ENCODE assay signal across 8 mouse cellular contexts in genomic region chr12:110373408-110374065, GRCm38 (mm10).
DNase-seq lines count a peak whose midpoint lies in the region; ATAC-seq and TF ChIP-seq lines count a peak whose summit lies in the region.

No protein-coding gene starts in this region.

- no peak overlapping the region for H3K9ac ChIP-seq in embryonic facial prominence, embryonic 15.5 days
- H3K9ac ChIP-seq in kidney, embryonic 14.5 days (ENCODE audit: low read depth, low read length) = no peak overlapping the region
- H3K9ac ChIP-seq in limb, embryonic 14.5 days (ENCODE audit: low read depth, low read length, severe bottlenecking) = no peak overlapping the region

- peak; percentile 68 for DNase-seq in 416B (ENCODE audit: low read depth)
- DNase-seq in heart, embryonic 10.5 days (ENCODE audit: low spot score) = peak; percentile 83
- peak; percentile 79 for DNase-seq in limb, embryonic 14.5 days (ENCODE audit: low spot score)
- DNase-seq in splenic B cell, adult 2 months (ENCODE audit: low read depth, low spot score) = peak; percentile 83

- H3K9me3 ChIP-seq in embryonic facial prominence, embryonic 15.5 days (replicated peaks) = no peaks in the 10 kb centered on the region
- no peaks in the 10 kb centered on the region for H3K9me3 ChIP-seq in heart, embryonic 10.5 days
- H3K9me3 ChIP-seq in kidney, embryonic 14.5 days (ENCODE audit: control insufficient read depth, low read length) = no peaks in the 10 kb centered on the region
- H3K9me3 ChIP-seq in limb, embryonic 14.5 days (ENCODE audit: control insufficient read depth, low read length) = no peaks in the 10 kb centered on the region

- TF ChIP-seq POLR2A in bone marrow, adult 2 months (IDR thresholded peaks at IDR 0.05; ENCODE audit: borderline replicate concordance, control insufficient read depth, low read depth, low read length) = no peak
- no peak for TF ChIP-seq POLR2A in limb, embryonic 14.5 days (IDR thresholded peaks at IDR 0.05; ENCODE audit: borderline replicate concordance, extremely low read depth, insufficient read depth, insufficient read length)

- peak overlapping the region; percentile 38; the same call in 1 of the 2 replicates for H3K4me2 ChIP-seq in embryonic facial prominence, embryonic 15.5 days (replicated peaks)
- no peak overlapping the region; the same call in 1 of the 2 replicates for H3K4me2 ChIP-seq in kidney, embryonic 14.5 days (replicated peaks; ENCODE audit: low read depth, low read length)
- peak overlapping the region; percentile 31 for H3K4me2 ChIP-seq in limb, embryonic 14.5 days (replicated peaks; ENCODE audit: low read depth, low read length, severe bottlenecking)

- H3K36me3 ChIP-seq in embryonic facial prominence, embryonic 15.5 days = no peaks in the 10 kb centered on the region
- H3K36me3 ChIP-seq in heart, embryonic 10.5 days = no peaks in the 10 kb centered on the region
- H3K36me3 ChIP-seq in kidney, embryonic 14.5 days (ENCODE audit: control insufficient read depth, insufficient read depth, low read length) = no peaks in the 10 kb centered on the region
- H3K36me3 ChIP-seq in limb, embryonic 14.5 days (ENCODE audit: control insufficient read depth, insufficient read depth, low read length) = no peaks in the 10 kb centered on the region
- no peaks in the 10 kb centered on the region for H3K36me3 ChIP-seq in splenic B cell, adult 2 months (ENCODE audit: control insufficient read depth, insufficient read depth, low read length, poor library complexity, severe bottlenecking)

- 3% methylated on average over 27 of the region's 27 CpGs for WGBS in bone marrow, adult 2 months
- WGBS in embryonic facial prominence, embryonic 15.5 days = 3% methylated on average over 27 of the region's 27 CpGs
- WGBS in heart, embryonic 10.5 days = 3% methylated on average over 27 of the region's 27 CpGs
- WGBS in kidney, embryonic 14.5 days = 2% methylated on average over 27 of the region's 27 CpGs
- WGBS in limb, embryonic 14.5 days = 3% methylated on average over 27 of the region's 27 CpGs

- no peak overlapping the region for H3K4me3 ChIP-seq in bone marrow, adult 2 months (replicated peaks; ENCODE audit: control insufficient read depth, low read depth, low read length)
- no peak overlapping the region for H3K4me3 ChIP-seq in embryonic facial prominence, embryonic 15.5 days (replicated peaks)
- no peak overlapping the region for H3K4me3 ChIP-seq in heart, embryonic 10.5 days
- H3K4me3 ChIP-seq in kidney, embryonic 14.5 days (ENCODE audit: low read length) = no peak overlapping the region
- no peak overlapping the region for H3K4me3 ChIP-seq in limb, embryonic 14.5 days (replicated peaks; ENCODE audit: low read length)

- H3K27me3 ChIP-seq in embryonic facial prominence, embryonic 15.5 days = peaks cover 43% of the 10 kb centered on the region
- H3K27me3 ChIP-seq in heart, embryonic 10.5 days (ENCODE audit: insufficient read depth, poor library complexity, severe bottlenecking) = peaks cover 62% of the 10 kb centered on the region
- peaks cover 41% of the 10 kb centered on the region for H3K27me3 ChIP-seq in kidney, embryonic 14.5 days (ENCODE audit: control insufficient read depth, insufficient read depth, low read length)
- peaks cover 36% of the 10 kb centered on the region for H3K27me3 ChIP-seq in limb, embryonic 14.5 days (ENCODE audit: control insufficient read depth, insufficient read depth, low read length)
- H3K27me3 ChIP-seq in splenic B cell, adult 2 months (ENCODE audit: control insufficient read depth, insufficient read depth, low read length, poor library complexity, severe bottlenecking) = no peaks in the 10 kb centered on the region

- no peak overlapping the region for H3K27ac ChIP-seq in bone marrow, adult 2 months (ENCODE audit: control insufficient read depth, insufficient read depth, low read depth, low read length, poor library complexity)
- H3K27ac ChIP-seq in embryonic facial prominence, embryonic 15.5 days (replicated peaks) = no peak overlapping the region
- no peak overlapping the region for H3K27ac ChIP-seq in heart, embryonic 10.5 days
- no peak overlapping the region for H3K27ac ChIP-seq in kidney, embryonic 14.5 days (ENCODE audit: low read depth, low read length)
- H3K27ac ChIP-seq in limb, embryonic 14.5 days (replicated peaks; ENCODE audit: low read depth, low read length) = no peak overlapping the region

- peak; percentile 75; the same call in 1 of the 2 replicates for ATAC-seq in embryonic facial prominence, embryonic 15.5 days (ENCODE audit: insufficient number of reproducible peaks, low FRiP score, low TSS enrichment, low read depth)
- peak; percentile 85 for ATAC-seq in kidney, embryonic 14.5 days (ENCODE audit: low FRiP score, low TSS enrichment)
- peak; percentile 83 for ATAC-seq in limb, embryonic 14.5 days (ENCODE audit: low FRiP score, low read depth)
- peak; percentile 69 for ATAC-seq in monocyte, adult 5-6 weeks (replicated peaks; ENCODE audit: insufficient number of reproducible peaks, low FRiP score, low TSS enrichment, poor library complexity, severe bottlenecking)

- peak; percentile 89 for TF ChIP-seq CTCF in bone marrow, adult 2 months (IDR thresholded peaks at IDR 0.05; ENCODE audit: control insufficient read depth, insufficient read depth, low read length)

- H3K4me1 ChIP-seq in bone marrow, adult 2 months (ENCODE audit: control insufficient read depth, insufficient read depth, low read length) = no peaks in the 10 kb centered on the region
- H3K4me1 ChIP-seq in embryonic facial prominence, embryonic 15.5 days = peaks cover 16% of the 10 kb centered on the region; the same call in 1 of the 2 replicates
- H3K4me1 ChIP-seq in heart, embryonic 10.5 days = peaks cover 7% of the 10 kb centered on the region; the same call in 1 of the 2 replicates
- H3K4me1 ChIP-seq in kidney, embryonic 14.5 days (ENCODE audit: control insufficient read depth, insufficient read depth, low read length) = no peaks in the 10 kb centered on the region; the same call in 1 of the 2 replicates
- H3K4me1 ChIP-seq in limb, embryonic 14.5 days (ENCODE audit: control insufficient read depth, insufficient read depth, low read length) = no peaks in the 10 kb centered on the region
